ENCODE assay signal across 7 mouse cellular contexts in the genomic region with DNA sequence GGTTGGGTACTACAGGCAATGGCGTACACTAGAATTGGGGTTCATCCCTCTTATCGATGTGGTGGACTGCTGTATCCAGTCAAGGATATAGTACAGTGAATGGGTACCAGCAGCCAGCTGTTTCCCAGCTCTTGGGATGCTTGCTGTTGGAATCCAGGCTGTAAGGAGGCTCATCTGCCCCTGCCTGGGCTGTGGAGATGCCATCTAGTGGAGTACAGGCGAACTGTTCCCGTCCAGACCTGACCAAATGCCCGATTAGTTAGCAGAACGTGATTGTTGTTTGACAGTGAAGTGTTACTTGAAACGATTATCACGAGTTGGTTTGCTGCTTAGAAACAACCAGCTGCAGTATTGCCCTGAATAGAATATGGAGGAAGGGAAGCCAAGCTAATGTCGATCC.
DNase-seq lines count a peak whose midpoint lies in the region; ATAC-seq and TF ChIP-seq lines count a peak whose summit lies in the region.

No protein-coding gene starts in this region.

- H3K4me1 ChIP-seq in embryonic facial prominence, embryonic 14.5 days (ENCODE audit: control insufficient read depth, insufficient read depth, low read length): no peaks in the 10 kb centered on the region
- H3K4me1 ChIP-seq in small intestine, adult 2 months (ENCODE audit: control insufficient read depth, insufficient read depth, insufficient read length, low read length): no peaks in the 10 kb centered on the region

- 35% methylated on average over 9 of the region's 9 CpGs for WGBS in embryonic facial prominence, embryonic 14.5 days
- 30% methylated on average over 9 of the region's 9 CpGs for WGBS in small intestine, adult 2 months

- no peak overlapping the region for H3K9ac ChIP-seq in embryonic facial prominence, embryonic 14.5 days (ENCODE audit: low read depth, low read length)

- no peak overlapping the region for H3K4me2 ChIP-seq in embryonic facial prominence, embryonic 14.5 days (ENCODE audit: low read depth, low read length)

- peak; percentile 60 for ATAC-seq in CD4-positive, CD25-positive, alpha-beta regulatory T cell, adult 4 months
- ATAC-seq in embryonic facial prominence, embryonic 14.5 days (ENCODE audit: low read depth): 0 out of 2 replicates have a peak, but pooled peaks have one; percentile 48

- no peak overlapping the region for H3K4me3 ChIP-seq in embryonic facial prominence, embryonic 14.5 days (ENCODE audit: low read depth, low read length)
- H3K4me3 ChIP-seq in small intestine, adult 2 months (ENCODE audit: low read depth, low read length): no peak overlapping the region

- H3K36me3 ChIP-seq in embryonic facial prominence, embryonic 14.5 days (ENCODE audit: control insufficient read depth, insufficient read depth, low read length): no peaks in the 10 kb centered on the region
- H3K36me3 ChIP-seq in small intestine, adult 2 months (ENCODE audit: control insufficient read depth, insufficient read depth, low read length): no peaks in the 10 kb centered on the region

- no peaks in the 10 kb centered on the region for H3K9me3 ChIP-seq in embryonic facial prominence, embryonic 14.5 days (ENCODE audit: control insufficient read depth, low read length)

- TF ChIP-seq POLR2A in small intestine, adult 2 months (IDR thresholded peaks at IDR 0.05; ENCODE audit: low read depth, low read length): no peak

- H3K27ac ChIP-seq in embryonic facial prominence, embryonic 14.5 days (replicated peaks; ENCODE audit: low read depth, low read length): no peak overlapping the region
- H3K27ac ChIP-seq in small intestine, adult 2 months (ENCODE audit: insufficient read depth, low read depth, low read length): no peak overlapping the region

- peak; percentile 77; the same call in 1 of the 2 replicates for TF ChIP-seq CTCF in small intestine, adult 2 months (IDR thresholded peaks at IDR 0.05; ENCODE audit: extremely low read depth, insufficient read length, insufficient replicate concordance, low read depth, low read length)

- intact Hi-C loops in heart, postnatal 10 days (cut with DNase I): loop anchor here (5.0 kb wide), 2 partner anchors 542 to 617 kb away; no protein-coding TSS in a partner anchor

- no peaks in the 10 kb centered on the region for H3K27me3 ChIP-seq in embryonic facial prominence, embryonic 14.5 days (replicated peaks; ENCODE audit: control insufficient read depth, insufficient read depth, low read length)
- no peaks in the 10 kb centered on the region for H3K27me3 ChIP-seq in small intestine, adult 2 months (ENCODE audit: control insufficient read depth, insufficient read depth, low read length)

- DNase-seq in T-cell, adult 2 months (ENCODE audit: low spot score): peak; percentile 39
- DNase-seq in embryonic facial prominence, embryonic 14.5 days (ENCODE audit: low spot score): peak; percentile 69
- DNase-seq in heart, postnatal 10 days: peak; percentile 67 to 76
- peak; percentile 66 for DNase-seq in layer of hippocampus, postnatal 10 days (ENCODE audit: low spot score in 2 of 2)
- DNase-seq in lung, postnatal 25 days (ENCODE audit: low spot score): peak; percentile 63
